Mouse (Mus musculus) small intestine, adult 10 weeks (tissue): Measurements from ENCODE around the gene Prl7d1. TPM values are rescaled to one million over a fixed set of nuclear protein-coding genes. Genes with fewer than 3 reads are reported as not detected.

Experiments
- polyA plus RNA-seq: library from polyadenylated mRNA; stranded (reverse); fragments of 350-450 nt; fragmentation: Illumina TruSeq; extraction: RNeasy Lipid Tissue Mini Kit (QIAGEN cat#74804); gene quantifications from one replicate; pipeline ENCODE4 v1.2.3, GENCODE M21; 2014; ENCODE audit warnings: low replicate concordance

Gene Prl7d1
- polyA plus RNA-seq = not detected

DNA sequence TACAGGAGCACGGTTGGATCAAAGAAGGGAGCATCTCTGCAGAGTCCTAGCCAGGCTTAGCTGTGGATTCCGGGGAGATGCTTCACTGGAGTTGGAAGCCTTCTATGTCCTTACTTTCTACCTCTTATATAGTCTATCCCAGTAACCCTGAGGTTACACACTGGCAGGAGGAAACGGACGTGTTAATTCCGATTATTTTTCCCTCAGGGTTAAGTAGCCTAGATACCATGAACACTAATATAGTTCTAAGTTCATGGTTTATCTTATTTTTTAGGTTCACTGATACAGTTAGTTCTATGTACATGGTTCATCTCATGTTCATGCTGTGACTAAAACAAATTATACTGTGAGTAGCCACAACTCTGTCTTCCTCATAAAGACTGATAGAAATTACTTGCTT, at the start of gene Prl7d1:
Prl7d1 (minus strand) TSS at position 101 of the 400 bp plus-strand sequence.

DNA sequence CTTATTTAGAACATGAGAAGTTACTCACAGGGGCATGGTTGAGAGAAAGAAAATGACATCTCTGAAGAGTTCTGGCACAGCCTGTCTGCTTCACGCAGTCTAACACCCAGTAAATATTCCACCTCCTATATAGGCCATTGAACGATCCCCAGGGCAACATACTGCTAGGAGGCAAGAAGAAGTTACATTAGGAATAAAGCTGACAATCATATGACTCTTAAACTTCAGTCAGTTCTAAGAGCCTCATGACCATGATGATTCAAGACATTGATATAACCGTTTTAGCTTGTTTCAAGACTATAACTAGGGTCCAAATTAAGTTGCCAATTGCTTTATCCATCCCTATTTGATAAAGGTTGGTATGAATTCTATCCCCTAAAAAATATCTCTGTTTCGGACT, 48.6 kb downstream of the Prl7d1 start, which contains the start of gene Prl7a2:
Prl7a2 (minus strand) TSS at position 101 of the 400 bp plus-strand sequence.

Other genes with a start within 250 kb of the Prl7d1 start
- not detected for gene Prl8a8, start 203.5 kb downstream of the Prl7d1 start, polyA plus RNA-seq
- not detected for gene Prl8a9, start 152.1 kb downstream of the Prl7d1 start, polyA plus RNA-seq
- not detected for gene Prl8a1, start 134.6 kb downstream of the Prl7d1 start, polyA plus RNA-seq
- gene Prl7b1, start 106.2 kb downstream of the Prl7d1 start, polyA plus RNA-seq = not detected
- gene Prl7a1, start 74.2 kb downstream of the Prl7d1 start, polyA plus RNA-seq = not detected
- gene Prl7a2, start 48.7 kb downstream of the Prl7d1 start, polyA plus RNA-seq = not detected
- gene Prl7c1, start 64.1 kb upstream of the Prl7d1 start, polyA plus RNA-seq = not detected
- not detected for gene Prl2a1, start 84.9 kb upstream of the Prl7d1 start, polyA plus RNA-seq
- gene Prl2c1, start 132.6 kb upstream of the Prl7d1 start, polyA plus RNA-seq = not detected